In genomic region chr11:102777598-102777997, GRCm38 (mm10) we compare ENCODE assay signal across 7 mouse cellular contexts. TPM values are rescaled to one million over a fixed set of nuclear protein-coding genes. Genes with fewer than 3 reads are reported as not detected.
A peak's percentile ranks its signal among the peaks of the same experiment; 100 is the strongest.
DNase-seq lines count a peak whose midpoint lies in the region; ATAC-seq and TF ChIP-seq lines count a peak whose summit lies in the region.

No protein-coding gene starts in this region.

- peak overlapping the region; percentile 56 for H3K9ac ChIP-seq in forebrain, embryonic 16.5 days (replicated peaks; ENCODE audit: low read depth, low read length)
- H3K9ac ChIP-seq in midbrain, embryonic 12.5 days (replicated peaks): peak overlapping the region; percentile 48; the same call in 1 of the 2 replicates
- H3K9ac ChIP-seq in stomach, postnatal 0 days (ENCODE audit: low read length): peak overlapping the region; percentile 58

- ATAC-seq in forebrain, embryonic 16.5 days: no peak
- no peak for ATAC-seq in midbrain, embryonic 12.5 days (ENCODE audit: low FRiP score, low read depth)
- peak; percentile 5; the same call in 1 of the 2 replicates for ATAC-seq in stomach, postnatal 0 days (ENCODE audit: low FRiP score, low TSS enrichment)

- H3K27ac ChIP-seq in brown adipose tissue, adult 24 weeks (replicated peaks; ENCODE audit: low read depth, low read length): no peak overlapping the region
- no peak overlapping the region for H3K27ac ChIP-seq in forebrain, embryonic 16.5 days (ENCODE audit: low read length)
- peak overlapping the region; percentile 81 for H3K27ac ChIP-seq in hindbrain, embryonic 10.5 days
- peak overlapping the region; percentile 47 for H3K27ac ChIP-seq in midbrain, embryonic 12.5 days (replicated peaks)
- H3K27ac ChIP-seq in stomach, postnatal 0 days (replicated peaks): no peak overlapping the region

- peak; percentile 73 for DNase-seq in Muller cell, postnatal 12 days (ENCODE audit: inconsistent ontology term)
- peak; percentile 74 for DNase-seq in hindbrain, embryonic 10.5 days (ENCODE audit: low spot score)
- DNase-seq in left cerebral cortex, postnatal 25 days (ENCODE audit: low spot score in 2 of 2): peak; percentile 57 to 79
- peak; percentile 75 for DNase-seq in stomach, postnatal 0 days (ENCODE audit: low spot score)

- no peaks in the 10 kb centered on the region; the same call in 1 of the 2 replicates for H3K36me3 ChIP-seq in forebrain, embryonic 16.5 days (ENCODE audit: control insufficient read depth, insufficient read depth)
- peaks cover 19% of the 10 kb centered on the region for H3K36me3 ChIP-seq in hindbrain, embryonic 10.5 days
- peaks cover 9% of the 10 kb centered on the region; the same call in 1 of the 2 replicates for H3K36me3 ChIP-seq in midbrain, embryonic 12.5 days
- H3K36me3 ChIP-seq in stomach, postnatal 0 days (ENCODE audit: control insufficient read depth, insufficient read depth, low read length): no peaks in the 10 kb centered on the region

- no peak for TF ChIP-seq EP300 in stomach, postnatal 0 days (optimal IDR thresholded peaks at IDR 0.05)

- peak overlapping the region; percentile 45 for H3K4me3 ChIP-seq in brown adipose tissue, adult 24 weeks (ENCODE audit: insufficient read depth, low read depth, low read length)
- 0 out of 2 replicates have a peak overlapping the region, but pooled peaks have one; percentile 11 for H3K4me3 ChIP-seq in forebrain, embryonic 16.5 days (replicated peaks; ENCODE audit: low read length)
- peak overlapping the region; percentile 38 for H3K4me3 ChIP-seq in hindbrain, embryonic 10.5 days
- H3K4me3 ChIP-seq in midbrain, embryonic 12.5 days: peak overlapping the region; percentile 23
- H3K4me3 ChIP-seq in stomach, postnatal 0 days (ENCODE audit: low read depth, low read length): peak overlapping the region; percentile 26; the same call in 1 of the 2 replicates

- no peaks in the 10 kb centered on the region for H3K27me3 ChIP-seq in forebrain, embryonic 16.5 days (replicated peaks; ENCODE audit: control insufficient read depth, insufficient read depth, low read length)
- H3K27me3 ChIP-seq in hindbrain, embryonic 10.5 days (ENCODE audit: insufficient read depth, poor library complexity, severe bottlenecking): peaks cover 40% of the 10 kb centered on the region
- H3K27me3 ChIP-seq in midbrain, embryonic 12.5 days: peaks cover 24% of the 10 kb centered on the region
- no peaks in the 10 kb centered on the region for H3K27me3 ChIP-seq in stomach, postnatal 0 days (ENCODE audit: control insufficient read depth, insufficient read depth, low read length)

- H3K4me1 ChIP-seq in brown adipose tissue, adult 24 weeks (ENCODE audit: control insufficient read depth, insufficient read depth, insufficient read length, low read length): peaks cover 20% of the 10 kb centered on the region
- H3K4me1 ChIP-seq in forebrain, embryonic 16.5 days (replicated peaks; ENCODE audit: control insufficient read depth, insufficient read depth, low read length): peaks cover 30% of the 10 kb centered on the region
- H3K4me1 ChIP-seq in hindbrain, embryonic 10.5 days (replicated peaks): peaks cover 65% of the 10 kb centered on the region
- H3K4me1 ChIP-seq in midbrain, embryonic 12.5 days: peaks cover 36% of the 10 kb centered on the region
- H3K4me1 ChIP-seq in stomach, postnatal 0 days (replicated peaks; ENCODE audit: control insufficient read depth, insufficient read depth): no peaks in the 10 kb centered on the region

- TF ChIP-seq CTCF in stomach, postnatal 0 days (IDR thresholded peaks at IDR 0.05; ENCODE audit: low read depth): peak; percentile 91

- H3K4me2 ChIP-seq in forebrain, embryonic 16.5 days (ENCODE audit: low read length): peak overlapping the region; percentile 45
- H3K4me2 ChIP-seq in midbrain, embryonic 12.5 days (replicated peaks): peak overlapping the region; percentile 45
- peak overlapping the region; percentile 57 for H3K4me2 ChIP-seq in stomach, postnatal 0 days (replicated peaks; ENCODE audit: low read depth)

- intact Hi-C loops in left cerebral cortex, postnatal 25 days (cut with DNase I): loop anchor here (5.0 kb wide), 1 partner anchor 40 kb away; the partner anchor contains the start of gene Gjc1

- 28% methylated on average over 21 of the region's 21 CpGs for WGBS in forebrain, embryonic 16.5 days
- 25% methylated on average over 21 of the region's 21 CpGs for WGBS in hindbrain, embryonic 10.5 days
- 29% methylated on average over 19 of the region's 21 CpGs for WGBS in midbrain, embryonic 12.5 days
- 33% methylated on average over 21 of the region's 21 CpGs for WGBS in stomach, postnatal 0 days

- H3K9me3 ChIP-seq in forebrain, embryonic 16.5 days (ENCODE audit: control insufficient read depth, low read length): no peaks in the 10 kb centered on the region
- H3K9me3 ChIP-seq in hindbrain, embryonic 10.5 days: no peaks in the 10 kb centered on the region
- H3K9me3 ChIP-seq in midbrain, embryonic 12.5 days: no peaks in the 10 kb centered on the region
- no peaks in the 10 kb centered on the region for H3K9me3 ChIP-seq in stomach, postnatal 0 days (ENCODE audit: control insufficient read depth, low read length)

RNA-seq across cellular contexts. Expression of gene Adam11, which starts 16.4 kb away (rescaled TPM):
- polyA plus RNA-seq in brown adipose tissue, adult 24 weeks (2012; ENCODE audit: insufficient read depth, insufficient read length, missing spikeins): 0.59 and 1.4 TPM in 2 replicates
- 21.4 and 33.7 TPM in 2 replicates for polyA plus RNA-seq in forebrain, embryonic 16.5 days (2015; fragmentation: Nextera tagmentation; extraction: Ambion mirVana)
- polyA plus RNA-seq in hindbrain, embryonic 10.5 days (2016; fragmentation: Nextera tagmentation; extraction: Ambion mirVana): 14.6 and 22.6 TPM in 2 replicates
- 100 to 1,000 TPM; 118 to 139 TPM for total RNA-seq in left cerebral cortex, postnatal 25 days (2021)
- polyA plus RNA-seq in midbrain, embryonic 12.5 days (2016; fragmentation: Nextera tagmentation; extraction: Ambion mirVana): 24.1 and 28.8 TPM in 2 replicates
- 1.8 and 2.0 TPM in 2 replicates for polyA plus RNA-seq in stomach, postnatal 0 days (2015; fragmentation: Nextera tagmentation; extraction: Ambion mirVana)

RNA-seq across cellular contexts. Expression of gene Gjc1, which starts 41.9 kb away (rescaled TPM):
- polyA plus RNA-seq in brown adipose tissue, adult 24 weeks (2012; ENCODE audit: insufficient read depth, insufficient read length, missing spikeins): 4.6 and 5.0 TPM in 2 replicates
- polyA plus RNA-seq in forebrain, embryonic 16.5 days (2015; fragmentation: Nextera tagmentation; extraction: Ambion mirVana): 41.9 and 47.9 TPM in 2 replicates
- polyA plus RNA-seq in hindbrain, embryonic 10.5 days (2016; fragmentation: Nextera tagmentation; extraction: Ambion mirVana): 71.1 and 81.3 TPM in 2 replicates
- 1 to 10 TPM; 7.3 to 8.0 TPM for total RNA-seq in left cerebral cortex, postnatal 25 days (2021)
- polyA plus RNA-seq in midbrain, embryonic 12.5 days (2016; fragmentation: Nextera tagmentation; extraction: Ambion mirVana): 79.0 and 87.1 TPM in 2 replicates
- polyA plus RNA-seq in stomach, postnatal 0 days (2015; fragmentation: Nextera tagmentation; extraction: Ambion mirVana): 18.1 and 21.1 TPM in 2 replicates

RNA-seq across cellular contexts. Expression of gene Higd1b, which starts 58.1 kb away (rescaled TPM):
- polyA plus RNA-seq in brown adipose tissue, adult 24 weeks (2012; ENCODE audit: insufficient read depth, insufficient read length, missing spikeins): 8.1 and 20.1 TPM in 2 replicates
- polyA plus RNA-seq in forebrain, embryonic 16.5 days (2015; fragmentation: Nextera tagmentation; extraction: Ambion mirVana): 13.7 and 14.5 TPM in 2 replicates
- not detected in 2 replicates for polyA plus RNA-seq in hindbrain, embryonic 10.5 days (2016; fragmentation: Nextera tagmentation; extraction: Ambion mirVana)
- 1 to 10 TPM; 5.1 to 7.2 TPM for total RNA-seq in left cerebral cortex, postnatal 25 days (2021)
- not detected in 2 replicates for polyA plus RNA-seq in midbrain, embryonic 12.5 days (2016; fragmentation: Nextera tagmentation; extraction: Ambion mirVana)
- 3.2 and 5.9 TPM in 2 replicates for polyA plus RNA-seq in stomach, postnatal 0 days (2015; fragmentation: Nextera tagmentation; extraction: Ambion mirVana)

Comparison
In these comparisons a context has a peak if more than half of its experiments do, and no peak if none do; other contexts are left out.
1. H3K27ac ChIP-seq: peak in hindbrain, embryonic 10.5 days (single experiment) and midbrain, embryonic 12.5 days (single experiment); none in brown adipose tissue, adult 24 weeks (single experiment), forebrain, embryonic 16.5 days (single experiment) and stomach, postnatal 0 days (single experiment).
2. Peak in every context shown above with its lines, with median percentiles within 50 percentile points of each other: DNase-seq, H3K4me3 ChIP-seq, H3K4me2 ChIP-seq and H3K9ac ChIP-seq.